Mouse (Mus musculus) spleen, adult 18-20 months (tissue): Measurements from ENCODE around the gene Ppp4c.

Source experiments
- DNase-seq, 2 experiments: peaks; one replicate each; pipeline ENCODE4 v3.0.0; 2022; ENCODE audit warnings: mixed read lengths in 2 of 2

Ppp4c gene

DNA sequence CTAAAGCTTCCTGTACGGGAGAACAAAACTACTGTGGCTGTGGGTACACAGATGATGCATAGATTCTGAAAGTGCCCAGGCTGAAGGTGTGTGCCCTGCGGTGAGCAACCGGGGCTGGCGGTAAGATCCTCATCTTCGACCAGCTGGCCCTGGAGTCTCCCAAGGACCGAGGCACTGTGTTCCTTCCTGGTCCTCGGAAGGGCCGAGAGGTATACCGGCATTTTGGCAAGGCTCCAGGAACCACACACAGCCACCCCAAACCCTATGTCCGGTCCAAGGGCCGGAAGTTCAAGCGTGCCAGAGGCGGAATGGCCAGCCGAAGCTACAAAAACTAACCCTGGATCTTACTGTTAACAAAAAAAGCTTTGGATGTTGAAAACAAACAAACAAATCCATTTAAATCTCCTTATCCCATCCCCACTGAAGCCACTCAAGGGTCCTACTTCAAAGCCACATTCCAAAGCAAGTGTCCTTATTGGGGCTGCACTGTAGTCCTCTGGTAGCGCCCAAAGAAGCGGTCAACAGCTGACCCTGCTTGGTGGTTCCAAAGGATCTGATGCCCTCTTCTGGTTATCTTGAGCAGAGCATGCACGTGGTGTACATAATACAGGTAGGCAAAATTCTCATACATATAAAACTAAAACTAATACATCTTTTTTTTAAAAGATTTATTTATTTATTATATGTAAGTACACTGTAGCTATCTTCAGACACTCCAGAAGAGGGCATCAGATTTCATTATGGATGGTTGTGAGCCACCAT lies 42.5 kb downstream of the Ppp4c start:
- DNase-seq: no peak

DNA sequence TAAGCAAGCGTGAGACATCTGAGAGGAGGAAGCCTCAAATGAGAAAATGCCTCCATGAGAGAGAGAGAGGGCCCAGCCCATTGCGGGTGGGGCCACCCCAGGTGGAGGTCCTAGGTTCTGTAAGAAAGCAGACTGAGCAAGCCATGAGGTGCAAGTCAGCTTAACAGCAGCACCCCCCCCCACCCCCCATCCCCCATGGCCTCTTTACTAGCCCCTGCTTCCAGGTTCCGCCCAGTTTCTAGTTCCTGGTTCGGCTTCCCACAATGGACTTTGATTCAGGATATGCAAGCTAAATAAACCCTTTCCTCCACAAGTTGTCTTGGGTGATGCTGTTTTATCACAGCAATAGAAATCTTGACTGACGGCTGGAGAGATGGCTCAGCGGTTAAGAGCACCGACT lies 43.5 kb downstream of the Ppp4c start:
- DNase-seq: no peak

DNA sequence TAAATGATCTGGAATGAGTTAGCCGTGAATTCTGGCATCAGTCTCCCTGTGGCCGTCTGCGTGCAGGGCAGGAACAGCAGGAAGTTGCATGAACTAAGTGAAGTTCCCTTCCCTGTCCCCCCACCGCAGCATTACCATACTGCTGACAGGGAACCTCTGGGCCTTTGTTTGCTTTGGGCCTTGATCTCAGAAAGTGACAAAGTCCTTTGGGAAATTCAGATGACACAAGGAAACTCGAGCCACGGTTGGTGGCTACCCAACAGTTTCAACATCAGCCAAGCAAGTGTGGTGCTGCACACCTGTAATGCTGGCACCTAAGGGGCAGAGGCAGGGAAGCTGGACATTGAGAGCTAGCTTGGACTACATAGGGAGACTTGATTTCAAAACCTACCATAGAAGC lies 45.5 kb downstream of the Ppp4c start:
- DNase-seq: peak in 1 of 2 experiments; percentile 30

DNA sequence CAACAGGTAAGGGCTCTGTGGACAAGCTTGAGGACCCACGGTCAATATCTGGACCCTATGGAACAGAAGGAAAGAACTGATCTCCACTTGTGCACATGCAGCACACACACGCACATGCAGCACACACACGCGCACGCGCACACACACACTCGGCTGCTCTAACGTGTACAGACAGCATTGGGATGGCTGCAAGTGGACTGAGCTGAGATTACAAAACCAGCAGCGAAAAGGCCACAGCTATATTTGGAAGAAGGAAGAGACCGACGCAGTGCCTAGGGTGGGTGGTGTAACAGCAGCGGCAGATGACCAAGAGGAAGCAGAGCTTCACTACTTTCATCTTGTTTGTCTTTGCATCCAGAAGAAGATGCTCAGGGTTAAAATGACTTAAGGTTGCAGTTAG lies 46.2 kb downstream of the Ppp4c start:
- no peak for DNase-seq

DNA sequence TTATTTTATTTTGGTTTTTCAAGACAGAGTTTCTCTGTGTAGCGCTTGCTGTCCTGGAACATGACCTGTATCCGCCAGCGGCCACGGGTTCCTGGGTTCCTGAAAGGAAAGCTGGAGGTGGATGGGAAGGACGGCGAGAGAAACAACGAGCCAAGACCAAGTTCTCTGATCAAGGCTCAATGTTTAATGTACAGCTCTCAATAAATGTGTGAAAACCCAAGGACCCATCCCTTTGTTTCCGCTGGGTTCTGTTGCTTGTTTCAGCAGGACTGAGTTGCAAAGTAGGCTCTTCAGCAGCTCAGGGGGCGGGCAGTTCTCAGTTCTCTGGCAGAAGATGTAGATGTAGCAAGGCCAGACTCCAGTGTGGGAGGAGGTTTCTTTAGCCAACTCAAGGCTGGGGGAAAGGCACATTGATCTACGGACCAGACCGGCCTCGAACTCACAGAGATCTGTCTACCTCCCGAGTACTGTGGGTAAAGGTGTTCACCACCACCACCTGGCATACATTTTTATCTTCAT lies 50.3 kb downstream of the Ppp4c start:
- DNase-seq: no peak

DNA sequence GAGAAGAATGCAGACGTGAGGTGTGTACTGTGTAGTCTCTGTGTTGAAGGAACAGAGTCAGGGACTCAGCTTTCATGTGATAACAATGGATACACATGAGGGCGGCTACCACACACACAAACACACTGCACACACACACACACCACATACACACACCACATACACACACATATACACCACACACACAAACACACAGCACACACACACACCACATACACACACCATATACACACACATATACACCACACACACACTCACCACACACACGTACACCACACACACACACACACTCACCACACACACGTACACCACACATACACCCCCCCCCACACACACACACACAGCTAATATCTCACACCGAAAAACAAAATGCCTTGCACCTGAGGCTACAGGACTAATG lies 50.8 kb downstream of the Ppp4c start:
- DNase-seq: no peak

DNA sequence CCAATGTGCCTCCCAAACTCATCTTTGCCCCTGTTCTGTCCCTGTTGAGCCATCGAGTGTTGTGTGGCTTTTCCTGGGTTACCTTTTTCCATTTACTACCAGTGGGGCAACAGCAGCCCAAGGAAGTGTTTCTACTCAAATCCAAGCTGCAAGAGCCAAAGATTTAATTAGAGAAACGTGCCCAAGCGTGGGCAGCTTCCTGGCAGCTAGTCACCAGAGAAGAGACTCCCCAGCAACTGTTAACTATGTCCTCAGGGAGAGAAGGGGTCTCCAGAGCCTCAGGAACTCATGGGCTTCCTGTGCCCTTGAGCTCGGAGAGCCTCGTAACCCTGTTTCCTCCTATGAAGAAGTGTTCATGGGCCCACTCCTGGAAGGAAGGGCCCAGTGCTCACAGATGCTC lies 51.3 kb downstream of the Ppp4c start:
- no peak for DNase-seq

DNA sequence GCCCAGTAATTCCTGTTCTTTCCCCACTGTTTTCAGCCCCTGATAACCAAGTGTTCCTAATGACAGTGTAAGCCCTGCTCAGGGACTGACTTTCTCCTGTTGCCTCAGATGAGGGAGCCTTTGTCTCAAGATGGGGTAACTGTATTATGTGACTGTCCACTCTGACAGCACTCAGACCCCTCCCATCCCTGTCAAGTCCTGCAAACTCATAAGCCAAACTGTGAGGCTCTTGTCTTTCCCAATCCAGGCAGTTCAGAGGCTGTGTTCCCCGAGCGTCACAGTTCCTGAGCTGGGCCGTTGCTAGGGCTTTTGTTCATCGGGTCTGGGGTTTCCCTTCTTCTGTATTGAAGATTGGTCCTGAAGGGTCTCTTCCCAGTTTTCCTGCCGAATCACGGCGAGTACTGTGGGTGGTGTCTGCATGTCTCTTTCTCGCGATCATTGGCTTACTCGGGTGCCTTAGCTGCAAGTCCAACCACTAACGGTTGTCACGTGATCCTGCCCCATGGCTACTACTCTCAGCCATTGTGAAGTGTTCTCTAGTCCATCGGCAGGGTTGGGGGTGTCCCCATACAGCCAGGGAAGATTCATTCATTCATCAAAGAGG lies 52.1 kb downstream of the Ppp4c start:
- no peak for DNase-seq

DNA sequence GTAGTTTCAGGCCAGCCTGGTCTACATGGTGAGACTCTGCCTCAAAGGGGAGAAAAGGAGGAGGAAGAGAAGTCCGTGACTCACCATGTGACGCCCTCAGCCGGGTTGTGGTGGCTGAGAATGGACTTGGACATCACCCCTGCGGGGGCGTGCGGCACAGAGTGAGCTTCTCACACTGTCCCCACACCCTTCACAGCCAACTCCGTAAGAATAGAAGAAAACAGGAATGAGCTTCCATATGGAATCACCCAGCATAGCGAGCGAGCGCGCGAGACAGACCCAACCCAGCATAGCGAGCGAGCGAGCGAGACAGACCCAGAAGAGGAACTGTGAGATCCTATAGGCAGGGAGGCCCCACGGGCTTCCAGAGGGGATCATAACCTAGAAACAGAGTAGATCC lies 52.7 kb downstream of the Ppp4c start:
- no peak for DNase-seq

DNA sequence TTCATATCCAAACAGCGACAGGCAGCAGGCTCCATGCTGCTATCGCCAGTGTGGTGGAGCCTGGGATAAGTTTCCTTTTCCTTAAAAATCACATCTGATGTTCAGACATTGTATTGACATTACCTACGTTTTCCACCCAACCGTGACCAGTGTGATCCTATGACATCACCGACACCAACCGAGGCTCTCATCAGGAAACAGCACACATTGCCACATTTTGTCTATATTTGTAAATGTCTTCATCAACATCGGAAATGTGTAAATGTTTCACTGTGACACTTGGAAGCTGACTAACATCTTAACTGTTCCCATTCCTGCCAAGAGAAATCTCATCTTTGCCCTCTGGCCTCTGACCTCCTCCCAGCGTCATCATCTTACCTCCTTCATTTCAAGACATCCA lies 56.2 kb downstream of the Ppp4c start:
- DNase-seq: no peak
